Mouse (Mus musculus): Measurements from ENCODE around the gene 4430402I18Rik.

- no peak for TF ChIP-seq EP300 (IDR thresholded peaks at IDR 0.05; ENCODE audit: low read depth)
- TF ChIP-seq CTCF (IDR thresholded peaks at IDR 0.05; ENCODE audit: low read depth) = no peak
Observed at GRCm38 (mm10) chr19:28902806-28903205, 64.8 kb downstream of the 4430402I18Rik start.

Data from liver, embryonic 14.5 days (tissue).